Mouse (Mus musculus): ENCODE data around the gene Cacna1b.

DNA sequence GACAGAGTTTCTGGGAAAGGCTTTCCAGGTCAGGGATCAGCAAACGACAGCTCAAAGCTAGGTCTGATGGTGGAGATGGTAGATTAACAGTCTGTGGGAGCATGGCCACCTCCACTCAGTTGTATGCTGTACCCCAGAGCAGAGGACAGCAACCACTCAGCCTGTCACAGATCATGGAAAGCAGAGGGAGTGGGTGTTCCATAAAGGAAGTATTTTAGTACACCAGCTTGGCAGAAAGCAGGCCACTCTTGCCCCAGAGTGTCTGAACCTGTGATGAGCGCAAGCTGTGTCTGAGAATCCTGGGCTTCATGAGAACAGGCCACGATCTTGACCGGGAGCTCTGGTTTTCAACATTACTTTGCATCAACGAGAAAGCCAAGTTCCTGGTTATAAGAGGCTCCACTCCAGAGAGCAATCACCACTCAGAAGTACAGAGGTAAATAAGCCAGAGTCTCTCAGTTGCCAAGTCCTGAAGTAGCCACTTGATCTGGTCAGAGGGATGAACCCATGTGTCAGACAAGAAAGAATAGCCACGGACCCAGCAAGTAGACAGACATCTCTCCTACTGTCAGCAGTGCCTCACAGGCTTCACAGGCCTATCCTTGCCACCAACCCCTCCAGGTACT, 103.7 kb downstream of the Cacna1b start:
- TF ChIP-seq POLR2A (IDR thresholded peaks at IDR 0.05; ENCODE audit: low read depth, low read length): no peak
- TF ChIP-seq CTCF (IDR thresholded peaks at IDR 0.05; ENCODE audit: extremely low read depth, insufficient read depth, insufficient read length, insufficient replicate concordance): no peak
